Mouse (Mus musculus): ENCODE measurements around the gene Arsb. TPM values are rescaled to one million over a fixed set of nuclear protein-coding genes. Genes with fewer than 3 reads are reported as not detected.

The Arsb gene
- total and polyA plus RNA-seq, 3 experiments, result 0.01 to 0.05 TPM; not detected in 1

- H3K9me3 ChIP-seq (replicated peaks), result no peaks in the 10 kb centered on the region
- H3K4me1 ChIP-seq (ENCODE audit: insufficient read depth, low read depth, low read length), result no peaks in the 10 kb centered on the region
- H3K36me3 ChIP-seq (replicated peaks), result no peaks in the 10 kb centered on the region
- DNase-seq (ENCODE audit: low spot score) (no peak), ATAC-seq (ENCODE audit: extremely low read depth, insufficient number of reproducible peaks, low FRiP score, poor library complexity, severe bottlenecking) (no peak)
- TF ChIP-seq GATA1 (IDR thresholded peaks at IDR 0.05; ENCODE audit: borderline replicate concordance, low read length) (no peak), GATA2 (IDR thresholded peaks at IDR 0.05; ENCODE audit: borderline replicate concordance, low read depth, low read length) (no peak), CTCF (IDR thresholded peaks at IDR 0.05; ENCODE audit: low read depth, low read length) (no peak), TAL1 (conservative IDR thresholded peaks at IDR 0.05; ENCODE audit: low read depth, low read length) (no peak), POLR2AphosphoS5 (IDR thresholded peaks at IDR 0.05; ENCODE audit: insufficient replicate concordance, low read depth, low read length) (no peak)
- H3K4me3 ChIP-seq (ENCODE audit: low read depth, low read length), result no peak overlapping the region
- H3K27me3 ChIP-seq (ENCODE audit: insufficient read depth, low read length), result peaks cover 7% of the 10 kb centered on the region; the same call in 1 of the 2 replicates
Measured at GRCm38 (mm10) chr13:93814081-93814480, 42.7 kb downstream of the Arsb start.

- TF ChIP-seq POLR2AphosphoS5 (IDR thresholded peaks at IDR 0.05; ENCODE audit: insufficient replicate concordance, low read depth, low read length) (no peak), TAL1 (conservative IDR thresholded peaks at IDR 0.05; ENCODE audit: low read depth, low read length) (no peak), CTCF (IDR thresholded peaks at IDR 0.05; ENCODE audit: low read depth, low read length) (no peak), GATA2 (IDR thresholded peaks at IDR 0.05; ENCODE audit: borderline replicate concordance, low read depth, low read length) (no peak), GATA1 (IDR thresholded peaks at IDR 0.05; ENCODE audit: borderline replicate concordance, low read length) (no peak)
- Histone ChIP-seq H3K4me3 (ENCODE audit: low read depth, low read length) (no peak overlapping the region), H3K27me3 (ENCODE audit: insufficient read depth, low read length) (peaks cover 7% of the 10 kb centered on the region; the same call in 1 of the 2 replicates), H3K4me1 (ENCODE audit: insufficient read depth, low read depth, low read length) (no peaks in the 10 kb centered on the region), H3K36me3 (replicated peaks) (no peaks in the 10 kb centered on the region), H3K9me3 (replicated peaks) (no peaks in the 10 kb centered on the region)
- ATAC-seq (ENCODE audit: extremely low read depth, insufficient number of reproducible peaks, low FRiP score, poor library complexity, severe bottlenecking) (no peak), DNase-seq (ENCODE audit: low spot score) (no peak)
Measured at GRCm38 (mm10) chr13:93814676-93815075, 43.2 kb downstream of the Arsb start.

GRCm38 (mm10) chr13:93815128-93815527 lies 43.7 kb downstream of the Arsb start:
- no peak for ATAC-seq (ENCODE audit: extremely low read depth, insufficient number of reproducible peaks, low FRiP score, poor library complexity, severe bottlenecking)
- Histone ChIP-seq H3K36me3 (replicated peaks) (no peaks in the 10 kb centered on the region), H3K27me3 (ENCODE audit: insufficient read depth, low read length) (peaks cover 7% of the 10 kb centered on the region; the same call in 1 of the 2 replicates), H3K4me3 (ENCODE audit: low read depth, low read length) (no peak overlapping the region), H3K9me3 (replicated peaks) (no peaks in the 10 kb centered on the region), H3K4me1 (ENCODE audit: insufficient read depth, low read depth, low read length) (no peaks in the 10 kb centered on the region)
- TF ChIP-seq GATA1 (IDR thresholded peaks at IDR 0.05; ENCODE audit: borderline replicate concordance, low read length), result no peak
- no peak for DNase-seq (ENCODE audit: low spot score)

GRCm38 (mm10) chr13:93816127-93816526 lies 44.7 kb downstream of the Arsb start:
- DNase-seq (ENCODE audit: low spot score) (no peak), ATAC-seq (ENCODE audit: extremely low read depth, insufficient number of reproducible peaks, low FRiP score, poor library complexity, severe bottlenecking) (no peak)
- no peak for TF ChIP-seq TAL1 (conservative IDR thresholded peaks at IDR 0.05; ENCODE audit: low read depth, low read length)
- Histone ChIP-seq H3K9me3 (replicated peaks) (no peaks in the 10 kb centered on the region), H3K4me1 (ENCODE audit: insufficient read depth, low read depth, low read length) (no peaks in the 10 kb centered on the region), H3K4me3 (ENCODE audit: low read depth, low read length) (no peak overlapping the region), H3K27me3 (ENCODE audit: insufficient read depth, low read length) (peaks cover 7% of the 10 kb centered on the region; the same call in 1 of the 2 replicates), H3K36me3 (replicated peaks) (no peaks in the 10 kb centered on the region)

GRCm38 (mm10) chr13:93816688-93817331 lies 45.4 kb downstream of the Arsb start:
- no peak overlapping the region for H3K4me3 ChIP-seq (ENCODE audit: low read depth, low read length)
- TF ChIP-seq GATA2 (IDR thresholded peaks at IDR 0.05; ENCODE audit: borderline replicate concordance, low read depth, low read length) (no peak), GATA1 (IDR thresholded peaks at IDR 0.05; ENCODE audit: borderline replicate concordance, low read length) (no peak), TAL1 (conservative IDR thresholded peaks at IDR 0.05; ENCODE audit: low read depth, low read length) (no peak), POLR2AphosphoS5 (IDR thresholded peaks at IDR 0.05; ENCODE audit: insufficient replicate concordance, low read depth, low read length) (no peak), CTCF (IDR thresholded peaks at IDR 0.05; ENCODE audit: low read depth, low read length) (no peak)
- DNase-seq (ENCODE audit: low spot score), result no peak

GRCm38 (mm10) chr13:93820173-93820572 lies 48.7 kb downstream of the Arsb start:
- TF ChIP-seq GATA2 (IDR thresholded peaks at IDR 0.05; ENCODE audit: borderline replicate concordance, low read depth, low read length), result no peak
- no peak for TF ChIP-seq POLR2AphosphoS5 (IDR thresholded peaks at IDR 0.05; ENCODE audit: insufficient replicate concordance, low read depth, low read length)
- no peak for TF ChIP-seq CTCF (IDR thresholded peaks at IDR 0.05; ENCODE audit: low read depth, low read length)
- TF ChIP-seq TAL1 (conservative IDR thresholded peaks at IDR 0.05; ENCODE audit: low read depth, low read length), result no peak
- TF ChIP-seq GATA1 (IDR thresholded peaks at IDR 0.05; ENCODE audit: borderline replicate concordance, low read length), result no peak
- no peak for ATAC-seq (ENCODE audit: extremely low read depth, insufficient number of reproducible peaks, low FRiP score, poor library complexity, severe bottlenecking)

More at GRCm38 (mm10) chr13:93816688-93817331, 45.4 kb downstream of the Arsb start:
- Histone ChIP-seq H3K27me3 (ENCODE audit: insufficient read depth, low read length) (peaks cover 7% of the 10 kb centered on the region; the same call in 1 of the 2 replicates), H3K36me3 (replicated peaks) (no peaks in the 10 kb centered on the region), H3K4me1 (ENCODE audit: insufficient read depth, low read depth, low read length) (no peaks in the 10 kb centered on the region), H3K9me3 (replicated peaks) (no peaks in the 10 kb centered on the region)
- ATAC-seq (ENCODE audit: extremely low read depth, insufficient number of reproducible peaks, low FRiP score, poor library complexity, severe bottlenecking), result no peak

More at GRCm38 (mm10) chr13:93820173-93820572, 48.7 kb downstream of the Arsb start:
- DNase-seq (ENCODE audit: low spot score), result no peak
- Histone ChIP-seq H3K4me3 (ENCODE audit: low read depth, low read length) (no peak overlapping the region), H3K9me3 (replicated peaks) (no peaks in the 10 kb centered on the region), H3K27me3 (ENCODE audit: insufficient read depth, low read length) (peaks cover 4% of the 10 kb centered on the region; the same call in 1 of the 2 replicates), H3K4me1 (ENCODE audit: insufficient read depth, low read depth, low read length) (no peaks in the 10 kb centered on the region), H3K36me3 (replicated peaks) (no peaks in the 10 kb centered on the region)

Measured in G1E (cell line).